Mouse (Mus musculus) ES-Bruce4 (cell line): ENCODE results near the gene Mark3. TPM values are rescaled to one million over a fixed set of nuclear protein-coding genes. Genes with fewer than 3 reads are reported as not detected.

Experiments used
- H3K27ac ChIP-seq: 2 replicates; pipeline ENCODE4 v1.5.1; 2012; ENCODE audit warnings: low read length, inconsistent platforms; ENCODE audit not compliant: insufficient read depth
- H3K27me3 ChIP-seq: 2 replicates; pipeline ENCODE4 v1.6.1; 2012; ENCODE audit warnings: mild to moderate bottlenecking, low read length, inconsistent platforms; ENCODE audit not compliant: control insufficient read depth, poor library complexity, insufficient read depth, severe bottlenecking
- H3K36me3 ChIP-seq: 2 replicates; pipeline ENCODE4 v1.6.1; 2012; ENCODE audit warnings: inconsistent platforms, mild to moderate bottlenecking, low read length, moderate library complexity; ENCODE audit not compliant: control insufficient read depth, poor library complexity, insufficient read depth, severe bottlenecking
- H3K4me1 ChIP-seq: one replicate; pipeline ENCODE4 v1.8.1; 2011; ENCODE audit warnings: low read length; ENCODE audit not compliant: control insufficient read depth, insufficient read depth
- H3K4me3 ChIP-seq: 2 replicates; pipeline ENCODE4 v1.5.1; 2011; ENCODE audit warnings: low read depth, mild to moderate bottlenecking, low read length
- H3K9ac ChIP-seq: 2 replicates; pipeline ENCODE4 v1.6.1; 2012; ENCODE audit warnings: low read depth, mild to moderate bottlenecking, inconsistent platforms; ENCODE audit not compliant: poor library complexity, severe bottlenecking
- H3K9me3 ChIP-seq: replicated peaks from 2 replicates; pipeline ENCODE4 v1.6.1; 2012; ENCODE audit warnings: mild to moderate bottlenecking, low read length, inconsistent platforms; ENCODE audit not compliant: control insufficient read depth, poor library complexity, insufficient read depth, severe bottlenecking
- CTCF ChIP-seq: IDR thresholded peaks from one replicate; pipeline ENCODE4 v1.8.1; 2011; ENCODE audit warnings: low read depth, low read length
- EP300 ChIP-seq: IDR thresholded peaks from 2 replicates; pipeline ENCODE4 v1.6.1; 2011; ENCODE audit warnings: low read depth, low read length; ENCODE audit not compliant: insufficient read depth
- POLR2A ChIP-seq: IDR thresholded peaks from one replicate; pipeline ENCODE4 v1.8.1; 2011; ENCODE audit warnings: low read length; ENCODE audit not compliant: insufficient read depth
- polyA plus RNA-seq: library from polyadenylated mRNA; stranded (reverse); fragments of >200 nt; gene quantifications from 2 replicates; pipeline ENCODE4 v1.2.4, GENCODE M21; 2011; ENCODE audit warnings: low read depth; ENCODE audit not compliant: missing spikeins, insufficient read depth, insufficient read length

Gene Mark3
- polyA plus RNA-seq, 1 experiment = 90.2 TPM

GRCm38 (mm10) chr12:111535762-111536161 lies 38.6 kb upstream of the Mark3 start:
- no peak overlapping the region for H3K4me3 ChIP-seq
- no peak for TF ChIP-seq CTCF
- no peak for TF ChIP-seq EP300
- TF ChIP-seq POLR2A = no peak
- H3K9me3 ChIP-seq = no peaks in the 10 kb centered on the region
- no peaks in the 10 kb centered on the region for H3K27me3 ChIP-seq
- H3K9ac ChIP-seq = no peak overlapping the region
- peaks cover 17% of the 10 kb centered on the region for H3K36me3 ChIP-seq
- H3K4me1 ChIP-seq = peaks cover 5% of the 10 kb centered on the region
- H3K27ac ChIP-seq = no peak overlapping the region

- 0 out of 2 replicates have a peak overlapping the region, but pooled peaks have one; percentile 12 for H3K27ac ChIP-seq
- no peaks in the 10 kb centered on the region for H3K27me3 ChIP-seq
- peaks cover 5% of the 10 kb centered on the region for H3K4me1 ChIP-seq
- H3K9ac ChIP-seq = peak overlapping the region; percentile 92
- H3K4me3 ChIP-seq = peak overlapping the region; percentile 93; the same call in 1 of the 2 replicates
- no peaks in the 10 kb centered on the region for H3K9me3 ChIP-seq
- peaks cover 26% of the 10 kb centered on the region for H3K36me3 ChIP-seq
- TF ChIP-seq EP300 (no peak), POLR2A (no peak)
These were observed 37.6 kb upstream of the Mark3 start for GRCm38 (mm10) chr12:111536746-111537145.

- Histone ChIP-seq H3K4me1 (peaks cover 5% of the 10 kb centered on the region), H3K27me3 (no peaks in the 10 kb centered on the region), H3K4me3 (peak overlapping the region; percentile 93), H3K9ac (peak overlapping the region; percentile 92), H3K27ac (no peak overlapping the region), H3K9me3 (no peaks in the 10 kb centered on the region), H3K36me3 (peaks cover 32% of the 10 kb centered on the region)
- TF ChIP-seq CTCF (no peak), POLR2A (no peak), EP300 (no peak)
These were observed 37.0 kb upstream of the Mark3 start for GRCm38 (mm10) chr12:111537341-111537740.

GRCm38 (mm10) chr12:111537796-111538291 lies 36.5 kb upstream of the Mark3 start, which contains the start of gene Eif5:
TSS of gene Eif5 (plus strand) at chr12:111538016.
- Histone ChIP-seq H3K4me1 (peaks cover 5% of the 10 kb centered on the region), H3K9ac (peak within 1 kb of the TSS; percentile 98), H3K27ac (peak within 1 kb of the TSS; percentile 12; the same call in 1 of the 2 replicates), H3K36me3 (peaks cover 37% of the 10 kb centered on the region), H3K4me3 (peak within 1 kb of the TSS; percentile 93), H3K9me3 (no peaks in the 10 kb centered on the region), H3K27me3 (no peaks in the 10 kb centered on the region)
- TF ChIP-seq POLR2A = peak; percentile 64
- TF ChIP-seq EP300 = peak; percentile 72; the same call in 1 of the 2 replicates
- TF ChIP-seq CTCF = no peak

- H3K4me1 ChIP-seq = peaks cover 2% of the 10 kb centered on the region
- peak overlapping the region; percentile 6; the same call in 1 of the 2 replicates for H3K27ac ChIP-seq
- H3K27me3 ChIP-seq = no peaks in the 10 kb centered on the region
- TF ChIP-seq EP300 = no peak
- TF ChIP-seq CTCF = no peak
- H3K36me3 ChIP-seq = peaks cover 44% of the 10 kb centered on the region
- peak overlapping the region; percentile 98 for H3K9ac ChIP-seq
- peak overlapping the region; percentile 90 for H3K4me3 ChIP-seq
- no peaks in the 10 kb centered on the region for H3K9me3 ChIP-seq
These were observed 35.9 kb upstream of the Mark3 start for GRCm38 (mm10) chr12:111538292-111539040.

GRCm38 (mm10) chr12:111539041-111539345 lies 35.3 kb upstream of the Mark3 start:
- H3K4me3 ChIP-seq = peak overlapping the region; percentile 90
- H3K27ac ChIP-seq = no peak overlapping the region
- TF ChIP-seq EP300 (no peak), POLR2A (no peak), CTCF (no peak)
- H3K4me1 ChIP-seq = peaks cover 2% of the 10 kb centered on the region
- H3K9me3 ChIP-seq = no peaks in the 10 kb centered on the region
- H3K36me3 ChIP-seq = peaks cover 49% of the 10 kb centered on the region
- no peaks in the 10 kb centered on the region for H3K27me3 ChIP-seq
- peak overlapping the region; percentile 98 for H3K9ac ChIP-seq
